Mouse (Mus musculus): ENCODE measurements around the gene Rhbdd3.
A peak's percentile ranks its signal among the peaks of the same experiment; 100 is the strongest.

The Rhbdd3 gene

GRCm38 (mm10) chr11:5098736-5099542, at the start of gene Rhbdd3, which contains the start of gene Ewsr1:
Gene Rhbdd3 (plus strand): TSS chr11:5098926.
Gene Ewsr1 (minus strand): TSS chr11:5099266.
- peak; percentile 98 to 99 for DNase-seq

- DNase-seq: no peak
Measured at GRCm38 (mm10) chr11:5051629-5052028, 47.1 kb upstream of the Rhbdd3 start.

GRCm38 (mm10) chr11:5052200-5052854, 46.4 kb upstream of the Rhbdd3 start:
- DNase-seq: no peak

- no peak for DNase-seq
Measured at GRCm38 (mm10) chr11:5054151-5054550, 44.6 kb upstream of the Rhbdd3 start.

GRCm38 (mm10) chr11:5054874-5055273, 43.9 kb upstream of the Rhbdd3 start:
- DNase-seq: no peak

- no peak for DNase-seq
Measured at GRCm38 (mm10) chr11:5055945-5056938, 42.5 kb upstream of the Rhbdd3 start.

- DNase-seq: no peak
Measured at GRCm38 (mm10) chr11:5057064-5057463, 41.7 kb upstream of the Rhbdd3 start.

GRCm38 (mm10) chr11:5057541-5057855, 41.2 kb upstream of the Rhbdd3 start:
- DNase-seq: no peak

- DNase-seq: peak; percentile 49 to 62
Measured at GRCm38 (mm10) chr11:5057856-5058641, 40.7 kb upstream of the Rhbdd3 start, which contains the start of gene Rasl10a. Gene Rasl10a (plus strand): TSS chr11:5058128.

- no peak for DNase-seq
Measured at GRCm38 (mm10) chr11:5058783-5059182, 39.9 kb upstream of the Rhbdd3 start.

GRCm38 (mm10) chr11:5059230-5059629, 39.5 kb upstream of the Rhbdd3 start:
- no peak for DNase-seq

GRCm38 (mm10) chr11:5059704-5060156, 39.0 kb upstream of the Rhbdd3 start:
- DNase-seq: peak; percentile 62 to 67

- no peak for DNase-seq
Measured at GRCm38 (mm10) chr11:5060756-5061412, 37.8 kb upstream of the Rhbdd3 start.

GRCm38 (mm10) chr11:5061413-5062139, 37.1 kb upstream of the Rhbdd3 start:
- peak; percentile 94 for DNase-seq

GRCm38 (mm10) chr11:5062326-5062725, 36.4 kb upstream of the Rhbdd3 start:
- peak in 1 of 2 experiments; percentile 18 for DNase-seq

GRCm38 (mm10) chr11:5062860-5063505, 35.7 kb upstream of the Rhbdd3 start:
- no peak for DNase-seq

GRCm38 (mm10) chr11:5063561-5064281, 35.0 kb upstream of the Rhbdd3 start:
- DNase-seq: peak; percentile 30 to 43

GRCm38 (mm10) chr11:5064282-5065055, 34.3 kb upstream of the Rhbdd3 start:
- peak in 1 of 2 experiments; percentile 38 for DNase-seq

Data from lung, postnatal 4 days (tissue).